Mouse (Mus musculus): ENCODE measurements around the gene Kcnk13.

The Kcnk13 gene

DNA sequence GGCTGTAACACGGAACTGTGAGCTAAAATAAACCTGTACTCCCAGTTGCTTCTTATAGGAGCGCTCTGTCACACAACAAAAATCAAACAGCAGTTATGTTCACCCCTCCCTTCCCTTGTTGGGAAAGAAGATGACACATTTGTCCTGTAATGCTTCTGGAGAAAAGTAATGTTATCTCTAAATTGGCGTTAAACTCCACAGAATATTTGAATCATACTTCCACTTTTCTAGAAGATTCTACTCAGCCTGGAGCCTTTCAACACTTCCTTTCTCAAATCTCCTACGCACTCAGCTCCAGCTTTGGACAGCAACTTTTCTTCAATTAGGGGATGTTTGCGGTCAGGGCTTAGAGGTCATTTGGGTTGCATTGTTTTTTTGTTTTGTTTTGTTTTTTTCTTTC, 125.0 kb downstream of the Kcnk13 start:
- DNase-seq (ENCODE audit: low spot score) = no peak

DNA sequence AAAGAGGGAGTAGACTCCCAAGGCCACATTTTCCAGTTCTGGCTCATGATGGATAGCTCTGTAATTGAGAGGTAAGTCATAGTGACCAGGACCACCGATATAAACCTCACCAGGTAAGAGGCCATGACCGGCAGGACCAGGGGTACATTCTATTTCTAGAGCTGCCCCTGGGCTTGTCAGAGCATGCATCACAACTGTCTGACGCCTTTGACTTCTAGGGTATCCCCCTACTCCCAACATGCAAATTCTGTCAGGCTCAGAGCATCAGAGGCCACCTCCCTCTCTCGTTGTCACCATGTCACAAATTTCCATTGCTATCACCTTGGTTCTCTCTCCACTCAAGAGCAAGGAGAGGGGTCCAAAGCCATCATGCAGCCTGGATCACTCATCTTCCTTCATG, 126.5 kb downstream of the Kcnk13 start:
- DNase-seq (ENCODE audit: low spot score) = no peak

DNA sequence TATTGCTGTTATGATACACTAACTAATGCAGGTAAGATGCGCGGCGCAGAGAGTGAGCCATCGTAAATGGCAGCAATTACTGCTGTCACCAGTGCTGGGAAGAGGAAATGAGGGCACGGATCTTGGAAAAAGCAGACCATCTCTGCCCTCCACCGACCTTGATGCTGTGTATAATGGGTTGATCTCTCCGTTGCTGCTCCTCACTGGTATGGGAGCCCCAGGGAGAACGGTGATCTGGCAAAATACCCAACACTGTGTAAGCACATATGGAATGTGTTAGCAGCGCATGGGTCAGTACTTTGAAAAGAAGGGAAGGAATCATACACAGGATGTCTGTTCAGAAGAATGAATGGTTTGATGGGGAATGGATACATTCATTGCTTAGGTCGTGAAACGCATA, 128.7 kb downstream of the Kcnk13 start:
- DNase-seq (ENCODE audit: low spot score) = no peak

DNA sequence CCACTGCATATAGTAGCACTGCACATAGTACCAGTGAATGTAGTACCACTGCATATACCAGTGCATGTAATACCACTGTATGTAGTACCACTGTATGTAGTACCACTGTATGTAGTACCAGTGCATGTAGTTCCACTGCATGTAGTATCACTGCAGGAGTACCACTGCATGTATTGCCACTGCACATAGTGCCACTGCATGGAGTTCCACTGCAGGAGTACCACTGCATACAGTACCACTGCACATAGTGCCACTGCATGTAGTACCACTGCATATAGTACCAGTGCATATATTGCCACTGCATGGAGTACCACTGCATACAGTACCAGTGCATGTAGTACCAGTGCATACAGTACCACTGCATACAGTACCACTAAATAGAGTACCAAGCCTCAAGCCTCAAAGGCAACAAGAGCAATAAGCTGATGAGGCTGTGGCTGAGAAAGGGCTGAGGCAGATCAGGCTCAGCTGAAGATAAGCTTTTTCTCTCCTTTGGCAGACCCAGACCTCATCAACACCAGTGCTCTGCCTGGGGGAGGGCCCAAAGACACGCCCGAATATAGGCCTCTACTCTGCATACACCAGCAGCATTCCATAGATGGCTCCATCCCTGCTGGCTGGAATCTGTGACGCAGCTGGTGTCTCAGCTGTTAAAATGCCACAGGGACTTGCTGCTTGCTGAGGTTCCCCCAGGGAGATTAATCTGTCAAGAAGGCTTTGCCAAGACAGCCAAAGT, 135.8 kb downstream of the Kcnk13 start:
- no peak for DNase-seq (ENCODE audit: low spot score)

DNA sequence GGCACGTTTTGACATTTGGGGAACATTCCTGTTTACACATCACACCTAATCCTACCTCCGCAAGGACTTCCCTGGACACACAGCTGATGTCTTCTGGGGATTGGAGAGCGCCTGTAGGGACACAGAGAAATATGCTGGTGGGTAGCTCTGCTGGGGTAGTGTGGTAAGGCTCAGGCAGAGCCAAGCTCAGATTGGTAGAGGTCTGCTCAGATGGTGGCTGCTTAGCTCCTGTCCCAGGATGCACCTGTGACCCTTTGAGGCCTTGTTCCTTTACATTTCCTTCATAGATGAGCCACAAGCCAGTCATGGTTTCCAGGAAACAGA, 136.4 kb downstream of the Kcnk13 start:
- no peak for DNase-seq (ENCODE audit: low spot score)

DNA sequence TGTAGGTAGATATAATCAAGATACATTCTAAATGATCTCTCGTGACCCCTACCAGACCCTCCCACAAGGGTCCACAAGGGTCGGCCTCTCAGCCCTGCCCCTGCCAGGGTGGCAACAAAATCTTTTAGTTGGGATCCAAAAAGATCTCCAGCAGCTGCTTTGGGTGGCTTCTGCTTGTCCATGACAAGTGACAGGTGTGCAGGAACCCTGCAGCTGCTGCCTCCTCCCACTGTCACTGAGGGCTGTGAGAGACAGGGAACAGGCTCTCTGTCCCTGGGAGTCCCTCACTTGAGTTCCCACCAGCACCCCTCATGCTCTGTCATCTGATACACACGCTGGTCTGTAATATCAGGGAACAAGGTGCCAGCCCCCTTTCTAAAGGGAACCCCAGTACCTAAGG, 137.4 kb downstream of the Kcnk13 start:
- DNase-seq (ENCODE audit: low spot score) = no peak

DNA sequence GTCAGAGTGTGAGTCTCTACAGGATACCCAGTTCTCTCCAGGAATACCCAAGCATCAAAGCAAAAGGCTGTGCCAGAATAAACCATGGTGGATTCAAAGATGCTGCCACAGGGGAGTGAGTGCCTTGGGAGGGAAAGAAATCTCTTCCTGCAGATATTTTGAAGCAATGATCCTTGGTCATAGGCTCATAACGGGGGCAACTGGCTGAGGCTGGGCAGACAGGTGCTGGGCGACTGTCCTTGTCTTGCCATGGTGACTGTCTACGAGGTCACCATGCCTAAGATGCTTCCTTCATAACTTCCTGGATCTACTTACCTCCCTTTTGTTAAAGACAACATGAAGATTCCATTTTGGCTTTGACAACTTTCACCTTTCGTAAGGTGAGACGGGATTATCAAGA, 140.2 kb downstream of the Kcnk13 start:
- no peak for DNase-seq (ENCODE audit: low spot score)

DNA sequence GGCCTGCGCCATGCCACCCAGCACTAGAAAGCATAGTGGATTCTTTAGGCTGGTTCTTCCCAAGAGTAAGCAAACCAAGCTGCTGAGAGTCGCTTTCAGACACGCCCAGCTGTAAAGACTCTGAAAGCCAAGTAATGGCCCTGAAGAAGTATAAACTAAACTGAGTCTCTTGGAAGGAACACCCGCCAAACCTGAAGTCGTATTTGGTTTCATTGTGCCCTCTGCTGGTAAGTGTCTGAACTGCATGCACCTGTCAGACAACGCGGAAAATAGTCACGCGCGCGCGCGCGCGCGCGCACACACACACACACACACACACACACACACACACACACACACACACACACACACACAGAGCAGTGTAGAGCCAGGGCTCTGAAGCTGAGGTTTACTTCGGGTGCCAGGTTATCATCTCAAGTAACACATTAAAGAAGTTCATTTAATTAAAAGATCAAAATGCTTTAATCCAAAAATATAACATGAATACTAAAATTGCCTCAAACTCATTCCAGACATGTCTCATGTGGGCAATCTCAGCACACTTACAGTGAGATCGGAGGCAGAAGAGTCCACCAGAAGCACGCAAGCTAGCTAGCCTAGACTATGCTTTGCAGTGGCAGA, 142.1 kb downstream of the Kcnk13 start:
- peak; percentile 50 for DNase-seq (ENCODE audit: low spot score)

DNA sequence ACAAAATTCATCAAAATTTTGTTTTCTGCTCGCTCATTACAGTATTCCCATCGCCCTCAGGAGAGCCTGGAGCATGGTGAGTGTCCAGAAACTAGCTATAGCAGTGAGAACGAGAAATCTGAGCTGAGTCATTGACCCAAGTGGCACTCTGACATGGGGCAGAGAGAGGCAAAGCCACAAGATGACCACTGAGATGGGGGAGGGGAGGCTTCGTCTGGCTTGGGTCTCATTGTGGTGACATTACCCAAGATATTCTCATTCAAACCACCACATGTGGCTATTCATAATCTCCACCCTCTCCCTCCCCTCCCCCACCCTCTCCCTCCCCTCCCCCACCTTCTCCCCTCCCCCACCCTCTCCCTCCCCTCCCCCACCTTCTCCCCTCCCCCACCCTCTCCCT, 143.1 kb downstream of the Kcnk13 start:
- DNase-seq (ENCODE audit: low spot score) = no peak

DNA sequence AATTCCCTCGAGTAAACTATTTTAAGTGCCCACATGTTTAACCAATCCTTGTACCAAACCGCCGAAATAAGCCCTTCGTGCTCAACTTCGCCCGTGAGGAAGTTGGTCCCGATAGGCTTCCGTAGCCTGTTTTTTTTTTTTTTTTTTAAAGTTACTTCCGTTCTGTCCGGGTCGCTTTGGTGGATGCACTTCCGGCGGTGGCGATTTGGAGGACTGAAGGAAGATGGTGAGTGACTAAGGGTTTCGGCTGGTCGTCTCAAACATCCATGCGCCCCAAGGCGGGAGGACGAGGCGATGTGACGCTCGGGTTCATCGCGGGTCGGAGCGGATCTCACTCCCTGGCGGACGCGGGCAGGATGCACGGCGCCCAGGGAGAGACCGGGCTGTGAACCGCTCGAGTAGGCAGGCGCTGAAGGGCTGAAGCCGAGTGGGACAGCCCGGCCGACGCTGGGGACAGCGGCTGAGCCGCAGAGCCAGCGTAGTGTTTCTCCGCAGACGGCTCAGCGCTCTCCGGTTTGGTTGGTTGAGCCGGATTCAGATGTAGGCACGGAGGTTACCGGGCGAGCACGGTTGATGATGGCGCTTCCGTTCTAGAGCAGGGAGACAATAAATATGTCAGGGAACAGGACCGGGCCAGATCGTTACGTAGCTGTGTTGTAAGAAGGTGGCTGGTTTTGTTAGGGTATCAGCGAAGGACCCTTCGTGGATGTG, 145.8 kb downstream of the Kcnk13 start, which contains the start of gene Psmc1:
Gene Psmc1 (plus strand): TSS at position 169 of the 711 bp plus-strand sequence.
- DNase-seq (ENCODE audit: low spot score) = peak; percentile 52

Measured in ovary, postnatal 10 days (tissue).